Mouse (Mus musculus) brain, embryonic 18.5 days (tissue): ENCODE results near the gene Prdm4.

Source experiments
- DNase-seq: peaks from one replicate; pipeline ENCODE4 v3.0.0-alpha.2; 2012; ENCODE audit warnings: low read depth, low spot score

The Prdm4 gene

DNA sequence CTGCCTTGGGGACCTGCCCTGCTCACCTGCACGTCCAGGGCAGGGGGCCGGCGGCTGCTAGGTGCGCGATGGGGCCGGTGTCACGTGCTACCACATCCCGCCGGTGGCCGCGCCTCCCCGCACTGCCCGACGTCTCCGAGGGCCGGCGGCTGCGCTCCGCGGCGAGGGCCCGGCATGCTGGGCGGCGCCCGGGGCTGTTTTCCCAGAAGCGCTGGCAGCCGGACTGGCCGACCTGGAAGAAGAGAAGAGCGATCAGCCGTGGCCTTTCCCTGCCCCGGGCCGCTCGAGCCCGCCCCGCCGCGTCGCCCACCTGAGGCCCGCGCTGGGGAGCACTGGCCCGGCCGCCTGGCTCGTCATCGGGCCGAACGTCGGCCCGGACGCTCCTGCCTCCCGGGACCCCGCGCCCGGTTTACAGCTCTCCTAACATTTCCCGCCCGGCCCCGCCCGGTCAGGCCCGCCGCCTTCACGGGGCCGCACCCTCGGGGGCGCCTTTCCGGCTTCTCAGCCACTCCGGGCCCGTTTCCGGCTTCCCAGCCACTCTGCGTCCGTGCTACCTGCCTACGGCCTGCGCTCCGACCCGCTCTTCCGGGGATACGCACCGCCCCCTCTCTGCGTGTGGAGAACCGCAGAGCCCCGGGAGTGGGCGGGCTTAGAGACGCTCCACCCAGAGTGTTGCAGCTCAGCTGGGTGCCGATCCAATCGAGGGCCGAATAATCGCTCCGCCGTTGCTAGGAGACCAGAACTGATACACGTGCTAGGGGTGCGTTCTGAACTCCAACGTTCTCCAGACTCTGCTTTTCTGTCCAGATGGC, at the start of gene Prdm4:
TSS of gene Prdm4 (minus strand) at position 645 of the 812 bp plus-strand sequence.
- peak; percentile 97 for DNase-seq

GRCm38 (mm10) chr10:85966476-85966875, 49.5 kb upstream of the Prdm4 start:
- DNase-seq, result no peak

- DNase-seq, result no peak
Measured at GRCm38 (mm10) chr10:85964316-85964715, 47.4 kb upstream of the Prdm4 start.

DNA sequence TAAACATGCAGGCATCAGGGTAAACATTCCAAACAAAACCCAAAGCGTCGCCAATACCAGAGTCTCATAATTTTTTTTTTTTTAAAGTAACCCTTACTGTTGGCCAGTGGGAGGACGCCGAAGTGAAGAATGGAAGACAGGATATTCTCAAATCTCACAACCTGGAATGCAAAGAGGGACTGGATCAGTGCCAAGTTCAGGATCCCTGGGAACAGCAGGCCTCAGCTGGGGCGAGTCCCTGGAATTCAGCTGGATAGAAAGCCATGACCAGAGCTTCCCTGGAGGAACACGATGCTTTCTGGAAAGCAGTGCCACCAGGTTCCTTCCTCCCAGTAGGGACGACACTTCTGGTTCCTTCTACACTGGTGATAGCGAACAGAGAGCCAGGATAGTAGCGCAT, 46.0 kb upstream of the Prdm4 start:
- DNase-seq, result no peak

GRCm38 (mm10) chr10:85957464-85957950, 40.6 kb upstream of the Prdm4 start, which contains the start of gene Rtcb:
TSS of gene Rtcb (minus strand) at chr10:85957823.
- peak; percentile 87 for DNase-seq

DNA sequence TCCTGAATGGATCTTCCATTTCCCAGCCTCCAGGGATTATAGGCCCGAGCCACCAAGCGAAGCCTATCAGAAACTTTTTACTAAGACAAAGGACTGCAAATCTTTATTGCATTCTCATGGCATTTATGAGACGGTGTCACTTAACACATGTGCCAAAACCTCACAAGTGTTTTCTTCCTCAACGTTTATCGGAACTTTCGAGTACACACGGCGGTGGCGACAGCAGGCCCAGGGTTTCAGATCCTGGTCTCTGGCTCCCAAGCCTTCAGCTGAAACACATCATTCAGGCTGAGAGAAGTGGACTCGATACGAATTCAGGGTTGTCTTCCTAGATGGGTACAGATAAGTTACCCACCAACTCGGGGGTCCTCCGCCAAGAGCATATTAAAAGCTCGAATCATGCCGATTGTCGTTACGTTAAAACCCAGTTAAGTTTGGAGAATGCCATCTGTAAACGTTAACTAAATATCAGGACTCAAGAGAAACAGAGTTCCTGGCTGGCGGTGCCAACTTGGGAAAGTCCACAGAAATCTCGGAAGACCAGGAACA, 40.0 kb upstream of the Prdm4 start:
- no peak for DNase-seq

- DNase-seq, result no peak
Measured at GRCm38 (mm10) chr10:85954429-85954828, 37.5 kb upstream of the Prdm4 start.

DNA sequence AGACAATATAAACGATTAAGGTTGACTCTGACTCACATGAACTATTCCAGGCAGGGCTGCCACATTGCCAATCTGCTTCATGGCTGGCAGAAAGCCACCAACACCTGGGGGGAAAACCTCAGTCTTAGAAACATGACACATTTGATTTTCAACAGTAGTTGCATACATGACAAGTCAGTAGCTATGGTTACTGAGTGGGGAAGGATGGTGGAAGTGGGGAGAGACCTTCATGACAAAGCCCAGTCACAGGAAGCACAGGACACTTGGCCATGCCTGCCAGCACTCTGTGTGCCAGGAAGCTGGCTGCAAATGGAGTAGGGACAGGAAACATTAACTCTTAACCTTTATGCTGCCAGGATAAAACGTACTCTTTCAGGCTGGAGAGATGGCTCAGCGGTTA, 36.5 kb upstream of the Prdm4 start:
- DNase-seq, result no peak

GRCm38 (mm10) chr10:85951765-85952443, 35.0 kb upstream of the Prdm4 start:
- DNase-seq, result no peak

DNA sequence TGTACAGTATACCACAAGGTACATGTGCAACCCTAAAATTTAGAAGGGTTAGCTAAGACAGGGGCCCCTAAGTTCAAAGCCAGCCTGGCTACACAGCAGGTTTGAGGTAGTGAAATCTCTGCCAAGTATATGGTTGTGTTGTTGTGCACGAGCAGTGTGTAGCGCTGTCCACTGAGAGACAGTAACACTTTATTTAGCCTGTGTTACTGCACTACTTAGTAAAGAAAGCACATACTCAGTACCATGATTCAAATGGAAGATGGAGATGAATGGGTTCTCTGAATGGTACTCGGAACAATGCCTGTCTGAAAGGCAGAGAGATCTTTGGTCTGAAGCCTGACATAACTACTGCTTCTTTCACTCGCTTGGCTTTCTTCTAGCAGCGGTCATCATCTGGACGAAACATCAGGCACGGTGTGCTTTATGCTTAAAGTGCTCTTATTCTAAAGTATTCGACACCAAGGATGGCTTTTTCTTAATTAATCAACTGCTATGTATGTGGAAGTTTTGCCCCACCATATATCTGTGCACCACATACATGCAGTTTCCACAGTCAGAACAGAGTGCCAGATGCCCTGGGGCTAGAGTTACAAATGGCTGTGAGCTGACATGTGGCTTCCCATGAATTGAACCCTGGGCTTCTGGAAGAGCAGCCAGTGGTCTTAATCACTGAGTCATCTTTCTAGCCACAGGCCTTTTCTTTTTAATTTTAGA, 31.7 kb upstream of the Prdm4 start:
- DNase-seq, result no peak

- DNase-seq, result no peak
Measured at GRCm38 (mm10) chr10:85936280-85936965, 19.5 kb upstream of the Prdm4 start.

GRCm38 (mm10) chr10:85929962-85930361, 13.0 kb upstream of the Prdm4 start:
- DNase-seq, result no peak

GRCm38 (mm10) chr10:85929208-85929591, 12.3 kb upstream of the Prdm4 start:
- DNase-seq, result no peak

DNA sequence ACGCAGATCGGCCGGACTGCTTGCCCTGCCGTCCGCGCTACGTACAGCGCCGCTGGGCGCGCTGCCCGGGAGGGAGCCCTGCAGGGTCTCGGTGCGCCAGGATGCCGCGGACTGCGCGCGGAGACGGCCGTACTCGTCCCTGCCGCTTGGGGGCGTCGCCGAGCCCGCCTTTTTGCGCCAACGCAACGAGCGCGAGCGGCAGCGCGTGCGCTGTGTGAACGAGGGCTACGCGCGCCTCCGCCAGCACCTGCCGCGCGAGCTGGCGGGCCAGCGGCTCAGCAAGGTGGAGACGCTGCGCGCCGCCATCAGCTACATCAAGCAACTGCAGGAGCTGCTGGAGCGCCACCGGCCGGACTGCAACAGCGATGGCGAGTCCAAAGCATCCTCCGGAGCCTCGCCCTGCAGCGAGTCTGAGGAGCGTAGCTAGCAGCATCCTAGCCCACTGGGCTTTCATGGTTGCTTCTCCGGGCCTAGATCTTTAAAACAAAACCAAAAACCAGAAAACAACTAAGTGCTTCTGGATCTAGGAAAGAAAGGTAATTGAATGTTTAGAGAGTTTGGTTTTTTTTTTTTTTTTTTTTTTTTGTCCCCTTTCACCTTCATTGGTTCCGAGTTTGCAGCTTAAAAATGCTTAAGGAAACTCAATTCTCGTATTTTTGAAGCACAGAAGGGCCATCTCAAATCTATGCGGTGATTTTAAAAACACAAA, 11.7 kb upstream of the Prdm4 start:
- peak; percentile 57 for DNase-seq

- no peak for DNase-seq
Measured at GRCm38 (mm10) chr10:85927676-85928445, 10.9 kb upstream of the Prdm4 start, which contains the start of gene Ascl4. TSS of gene Ascl4 (plus strand) at chr10:85927681.

GRCm38 (mm10) chr10:85879886-85880486, 37.0 kb downstream of the Prdm4 start:
- DNase-seq, result no peak

- no peak for DNase-seq
Measured at GRCm38 (mm10) chr10:85875812-85876211, 41.1 kb downstream of the Prdm4 start.

- DNase-seq, result no peak
Measured at GRCm38 (mm10) chr10:85873861-85874544, 42.9 kb downstream of the Prdm4 start.

DNA sequence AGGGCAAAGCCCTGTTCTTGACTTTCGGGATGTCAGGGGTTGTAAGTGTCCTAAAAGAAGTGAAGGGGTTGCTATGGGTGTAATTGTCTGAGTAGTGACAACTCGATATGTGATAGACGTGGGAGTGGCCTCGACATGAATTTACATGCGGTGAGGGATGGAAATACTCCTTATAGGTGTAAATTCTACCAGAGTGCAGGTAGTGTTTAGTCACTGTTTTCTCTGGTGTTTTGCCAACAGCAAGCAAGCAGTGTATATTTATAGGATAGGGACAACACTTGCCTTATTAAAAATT, 44.5 kb downstream of the Prdm4 start:
- no peak for DNase-seq
